Mouse (Mus musculus): ENCODE data around the gene Phgr1. TPM values are rescaled to one million over a fixed set of nuclear protein-coding genes. Genes with fewer than 3 reads are reported as not detected.

Phgr1 gene
- polyA plus RNA-seq (2017; shearing (Covaris generic)): not detected

DNA sequence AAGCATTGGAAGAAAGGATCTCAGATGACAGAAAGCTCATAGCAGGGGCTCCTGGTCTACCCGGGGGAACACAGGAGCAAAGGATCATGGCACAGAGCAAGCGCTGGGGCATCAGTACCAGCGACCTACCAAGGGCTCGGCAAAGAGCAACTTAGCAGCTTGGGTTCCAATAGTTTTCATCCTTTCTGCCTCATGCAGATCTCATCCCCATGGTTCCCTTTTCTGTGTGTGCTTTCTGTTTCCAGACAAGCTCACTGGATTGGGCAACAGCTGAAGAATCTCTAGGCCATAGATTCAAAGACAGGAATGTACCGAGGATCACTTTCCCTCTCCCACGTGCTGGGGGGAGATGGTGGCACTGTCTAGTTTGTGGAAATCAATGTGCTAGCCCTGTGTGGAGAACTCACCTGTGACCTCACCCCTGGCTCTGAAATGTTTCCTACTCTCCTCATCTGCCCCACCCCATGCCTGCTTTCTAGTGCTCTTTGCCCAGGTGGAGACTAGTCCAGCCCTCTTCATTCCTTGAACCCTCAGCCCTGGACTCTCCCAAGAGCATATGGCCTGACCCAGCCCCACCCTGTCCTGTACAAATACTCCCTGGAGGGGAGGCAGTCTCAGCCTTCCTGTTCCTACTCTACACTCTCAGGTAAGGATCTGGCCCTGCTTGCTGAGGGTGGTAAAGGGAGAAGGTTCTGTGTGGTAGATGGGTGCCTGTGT lies at the start of gene Phgr1:
Gene Phgr1 (plus strand): TSS at position 612 of the 717 bp plus-strand sequence.

DNA sequence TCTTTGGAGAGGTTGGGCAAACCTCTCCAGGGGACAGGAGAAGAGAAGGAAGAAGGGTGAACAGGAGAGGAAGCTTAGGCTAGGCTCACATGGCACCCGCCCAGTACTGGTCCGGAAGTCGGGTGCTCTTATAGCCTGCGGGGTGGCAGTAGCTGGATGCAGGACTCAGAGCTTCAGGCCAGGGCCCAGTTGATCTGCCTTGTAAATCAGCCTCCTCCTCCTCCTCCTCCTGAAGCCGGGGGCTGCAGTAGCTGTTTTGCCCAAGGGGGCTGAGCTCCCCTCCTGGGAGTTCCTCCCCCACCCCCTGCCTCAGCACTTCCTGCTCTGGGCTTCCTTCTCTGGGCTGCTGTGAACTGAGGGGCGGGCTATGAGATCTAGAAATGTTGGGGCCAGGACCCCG lies 44.2 kb upstream of the Phgr1 start, which contains the start of gene Plcb2:
Gene Plcb2 (minus strand): TSS at position 102 of the 400 bp plus-strand sequence.

DNA sequence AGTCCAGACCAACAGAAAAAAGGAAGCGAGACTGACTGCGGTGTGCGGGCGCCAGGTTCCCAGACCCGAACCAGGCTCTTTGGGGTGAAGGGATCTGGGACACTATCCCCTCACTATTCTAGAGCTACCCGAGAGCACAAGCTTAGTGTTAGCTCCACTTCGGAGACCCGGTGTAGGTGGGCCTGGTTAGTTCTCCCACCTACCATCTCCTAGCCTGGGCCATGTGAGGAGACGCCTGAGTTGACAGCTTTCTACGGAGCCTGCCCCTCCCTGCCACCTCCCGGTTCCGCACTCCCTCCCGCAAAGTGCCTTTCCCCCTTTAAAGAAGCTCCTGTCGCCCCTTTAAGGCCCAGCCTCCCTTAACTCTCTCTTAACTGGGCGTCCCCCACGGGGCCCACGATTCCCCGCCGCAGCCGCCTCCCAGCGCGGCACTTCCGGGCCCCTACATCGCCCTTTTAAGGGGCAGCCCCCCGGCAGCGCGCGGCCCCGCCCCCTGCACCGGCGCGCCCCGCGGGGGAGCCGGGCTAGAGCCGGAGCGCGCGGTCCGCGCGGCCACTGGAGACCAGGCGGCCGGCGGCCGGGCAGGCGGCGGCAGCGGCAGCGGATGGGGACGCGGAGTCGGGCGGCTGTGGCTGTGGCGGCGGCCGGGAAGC lies 27.2 kb upstream of the Phgr1 start, which contains the start of gene Inafm2:
Gene Inafm2 (plus strand): TSS at position 527 of the 653 bp plus-strand sequence.

DNA sequence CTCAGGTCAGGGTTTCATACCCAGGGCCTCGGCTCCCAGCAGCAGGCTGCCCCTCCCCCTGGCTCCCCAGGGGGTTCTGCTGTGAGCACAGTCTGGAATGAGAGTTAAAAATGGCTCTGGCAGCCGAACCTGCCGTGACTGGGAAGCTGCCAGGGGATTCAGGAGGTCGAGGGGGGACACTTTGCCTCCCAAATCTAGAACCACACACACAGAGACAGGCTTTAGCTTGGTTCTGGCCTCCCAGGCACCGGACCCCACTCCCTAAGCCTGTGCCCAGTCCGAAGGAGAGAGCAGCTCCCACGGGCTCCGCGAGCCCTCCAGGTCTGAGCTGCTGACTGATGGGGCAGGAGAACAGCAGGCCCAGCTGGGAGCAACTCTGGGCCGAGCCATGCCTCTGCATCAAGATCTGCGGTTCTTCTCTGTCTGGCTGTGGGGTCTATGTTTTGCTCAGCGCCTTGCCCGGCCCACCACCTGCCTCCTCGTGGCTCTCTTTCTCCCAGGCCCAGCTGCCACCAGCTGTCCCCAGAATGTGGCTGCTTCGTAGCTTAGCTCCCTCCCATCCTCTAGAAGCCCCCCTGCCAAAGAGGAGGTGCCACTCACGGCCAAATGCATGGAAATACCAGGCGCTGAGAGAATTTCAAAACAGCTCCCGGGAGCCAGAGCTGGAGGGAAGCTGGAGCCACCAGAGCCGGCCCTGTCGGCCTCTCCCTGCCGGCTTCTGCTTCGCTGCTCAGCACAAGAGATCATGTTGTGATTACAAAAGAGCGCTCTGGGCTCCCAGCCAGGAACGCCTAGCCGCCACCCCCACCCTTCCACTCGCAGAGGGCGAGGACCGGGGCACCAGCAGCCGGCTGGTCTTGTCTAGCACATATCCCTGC lies 10.4 kb upstream of the Phgr1 start, which contains the start of gene Ccdc9b:
Gene Ccdc9b (minus strand): TSS at position 756 of the 878 bp plus-strand sequence.

DNA sequence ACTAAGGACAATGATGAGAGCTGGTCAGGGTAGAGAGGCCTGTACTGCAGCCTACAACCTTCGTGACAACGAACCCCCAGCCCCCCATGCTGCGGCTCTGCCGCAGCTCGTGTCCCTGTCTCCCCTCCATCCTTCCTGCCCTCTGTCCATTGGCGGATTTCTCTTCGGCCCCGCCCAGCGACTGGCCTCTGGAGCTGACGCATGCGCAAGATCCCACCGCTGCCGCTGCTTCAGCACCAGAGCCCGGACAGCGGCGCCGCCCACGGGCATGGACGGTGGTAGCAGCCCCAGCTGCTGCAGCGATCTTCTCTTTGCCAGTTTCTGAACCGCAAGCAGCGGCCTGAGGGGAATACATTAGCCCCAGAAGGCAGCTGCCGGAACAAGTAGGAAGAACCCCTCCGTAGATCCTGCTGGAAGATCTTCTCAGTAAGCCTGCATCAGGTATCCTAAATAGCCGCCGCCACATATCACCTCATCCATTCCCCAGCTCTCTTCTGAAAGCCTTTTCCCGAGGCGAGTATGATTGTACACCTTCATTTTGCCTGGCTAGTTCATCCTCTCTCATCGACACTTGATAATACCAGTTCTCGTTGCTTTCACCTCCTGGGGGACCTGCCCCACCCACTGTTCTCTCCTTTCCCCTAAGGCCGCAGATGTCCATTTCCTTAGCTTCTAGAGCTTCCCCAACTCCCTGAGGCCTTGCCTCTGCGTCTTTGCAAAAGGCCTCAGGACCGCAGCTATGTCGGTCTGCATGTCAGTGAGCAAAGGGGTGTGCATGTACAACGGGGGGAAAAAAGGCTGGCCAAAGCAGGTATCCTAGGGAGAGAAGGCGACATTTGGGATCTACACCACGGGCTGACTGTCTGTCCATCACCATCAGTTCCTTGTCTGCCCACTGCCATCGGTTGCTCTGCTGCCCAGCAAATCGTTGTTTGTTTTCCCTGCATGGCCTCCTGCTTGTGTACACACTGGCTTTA lies 7.2 kb downstream of the Phgr1 start, which contains the start of gene Disp2:
Gene Disp2 (plus strand): TSS at position 216 of the 977 bp plus-strand sequence.

DNA sequence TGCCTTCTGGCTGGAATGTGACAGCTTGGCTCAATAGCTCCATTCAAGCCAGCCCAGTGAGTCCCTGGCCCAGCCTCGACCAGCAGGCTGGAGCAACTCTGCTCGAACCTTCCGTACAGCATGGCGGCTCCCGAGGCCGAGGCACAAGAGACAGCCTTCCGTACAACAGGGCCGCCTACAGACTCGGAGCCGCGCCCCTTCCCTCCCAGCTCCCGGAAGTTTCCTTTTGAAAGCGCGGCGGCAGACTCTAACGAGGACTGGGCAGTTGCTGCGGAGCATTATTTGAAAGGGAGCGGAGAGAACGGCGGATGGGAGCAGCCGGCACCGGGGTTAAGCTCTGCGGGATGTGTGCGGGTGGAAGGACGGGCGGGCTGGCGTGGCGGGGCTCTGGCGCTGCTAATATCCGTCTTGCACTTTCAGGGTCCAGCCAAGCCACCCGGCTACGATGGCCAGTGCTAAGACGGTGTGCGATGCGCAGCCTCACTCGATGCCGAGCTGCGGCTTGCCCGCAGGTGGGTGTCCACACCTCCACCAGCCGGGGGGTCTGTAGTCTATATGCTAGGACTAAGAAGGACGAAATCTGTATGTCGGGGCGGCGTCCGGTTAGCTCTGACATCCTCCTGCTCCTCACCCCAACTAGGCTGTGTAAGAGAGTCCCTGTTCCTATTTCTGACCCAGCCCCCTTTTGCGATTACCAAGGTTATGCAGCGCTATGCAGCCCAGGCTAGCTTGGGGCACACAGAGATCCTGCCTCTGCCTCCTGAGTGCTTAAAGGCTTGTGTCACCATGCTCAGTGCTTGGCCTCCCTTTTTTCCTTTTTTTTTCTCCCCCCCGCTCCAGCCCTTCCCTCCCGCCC lies 41.6 kb downstream of the Phgr1 start, which contains the start of gene Knstrn:
Gene Knstrn (plus strand): TSS at position 23 of the 856 bp plus-strand sequence.

Other genes with a start within 250 kb of the Phgr1 start
- gene Bmf, start 223.1 kb upstream of the Phgr1 start, polyA plus RNA-seq (2017; shearing (Covaris generic)): 1 to 10 TPM in 1 of 2 experiments, under 1 TPM in 1; 0.88 to 1.4 TPM
- 10 to 100 TPM; 12.7 to 14.1 TPM for gene Bub1b, start 174.6 kb upstream of the Phgr1 start, polyA plus RNA-seq (2017; shearing (Covaris generic))
- under 1 TPM in 1 of 2 experiments, not detected in 1; 0.82 TPM for gene Pak6, start 109.5 kb upstream of the Phgr1 start, polyA plus RNA-seq (2017; shearing (Covaris generic))
- not detected for gene Ankrd63, start 68.8 kb upstream of the Phgr1 start, polyA plus RNA-seq (2017; shearing (Covaris generic))
- gene Plcb2, start 44.3 kb upstream of the Phgr1 start, polyA plus RNA-seq (2017; shearing (Covaris generic)): 10 to 100 TPM; 22.4 to 29.1 TPM
- gene Inafm2, start 27.0 kb upstream of the Phgr1 start, polyA plus RNA-seq (2017; shearing (Covaris generic)): 1 to 10 TPM; 5.0 to 9.6 TPM
- under 1 TPM in 1 of 2 experiments, not detected in 1; 0.48 TPM for gene Ccdc9b, start 10.1 kb upstream of the Phgr1 start, polyA plus RNA-seq (2017; shearing (Covaris generic))
- under 1 TPM in 1 of 2 experiments, not detected in 1; 0.17 TPM for gene Disp2, start 7.0 kb downstream of the Phgr1 start, polyA plus RNA-seq (2017; shearing (Covaris generic))
- 10 to 100 TPM; 14.6 to 20.5 TPM for gene Knstrn, start 41.2 kb downstream of the Phgr1 start, polyA plus RNA-seq (2017; shearing (Covaris generic))
- 10 to 100 TPM; 49.2 to 54.3 TPM for gene Ivd, start 89.2 kb downstream of the Phgr1 start, polyA plus RNA-seq (2017; shearing (Covaris generic))
- gene Bahd1, start 127.6 kb downstream of the Phgr1 start, polyA plus RNA-seq (2017; shearing (Covaris generic)): 10 to 100 TPM; 11.0 to 16.9 TPM
- gene Chst14, start 153.7 kb downstream of the Phgr1 start, polyA plus RNA-seq (2017; shearing (Covaris generic)): 1 to 10 TPM; 6.2 to 7.1 TPM

All from activated CD4-positive, CD25-positive, alpha-beta regulatory T cell (primary cell).